Mouse (Mus musculus) left cerebral cortex, adult 18-20 months (tissue): ENCODE data around the gene Rps5. TPM values are rescaled to one million over a fixed set of nuclear protein-coding genes. Genes with fewer than 3 reads are reported as not detected.
"Not testable (repeated sequence)": the region's sequence is repeated elsewhere in the genome, so short reads cannot be mapped to it uniquely, and the experiment has no call there.

Experiments
- DNase-seq, 2 experiments: peaks; one replicate each; pipeline ENCODE4 v3.0.0; 2021 to 2022; ENCODE audit warnings: low spot score in 2 of 2, mixed read lengths in 1 of 2
- total RNA-seq, 2 experiments: library from RNA; stranded (reverse); gene quantifications; 2 replicates each; pipeline ENCODE4 v1.2.3; 2021

The Rps5 gene
- total RNA-seq, 2 experiments from 2014 or later = 402 to 450 TPM

DNA sequence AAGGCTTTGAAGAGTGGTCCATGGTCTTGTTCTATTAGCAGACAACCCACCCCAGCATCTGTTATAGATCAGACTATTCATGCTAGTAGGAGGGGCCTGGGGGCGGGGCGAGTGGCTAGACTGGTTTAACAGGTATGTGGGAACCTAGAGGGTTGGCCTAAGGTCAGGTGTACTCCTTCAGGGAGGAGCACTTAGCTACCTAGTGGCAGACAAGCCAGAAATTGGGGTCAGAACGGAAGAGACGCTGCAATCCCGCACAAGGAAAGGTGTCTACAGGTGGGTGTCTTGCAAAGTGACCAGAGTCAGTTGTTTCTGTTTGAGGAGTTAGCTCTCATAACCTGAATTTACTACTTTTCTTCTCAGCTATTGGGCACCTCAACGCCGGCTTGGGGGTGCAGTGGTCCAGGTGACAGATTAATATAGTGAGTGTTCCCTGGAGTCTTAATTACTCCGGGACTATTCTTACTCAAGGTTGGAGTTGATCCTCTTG is 5.1 kb downstream of the Rps5 start, which contains the start of gene Rnf225:
Rnf225 (plus strand) TSS at position 226 of the 490 bp plus-strand sequence.
- no peak for DNase-seq

DNA sequence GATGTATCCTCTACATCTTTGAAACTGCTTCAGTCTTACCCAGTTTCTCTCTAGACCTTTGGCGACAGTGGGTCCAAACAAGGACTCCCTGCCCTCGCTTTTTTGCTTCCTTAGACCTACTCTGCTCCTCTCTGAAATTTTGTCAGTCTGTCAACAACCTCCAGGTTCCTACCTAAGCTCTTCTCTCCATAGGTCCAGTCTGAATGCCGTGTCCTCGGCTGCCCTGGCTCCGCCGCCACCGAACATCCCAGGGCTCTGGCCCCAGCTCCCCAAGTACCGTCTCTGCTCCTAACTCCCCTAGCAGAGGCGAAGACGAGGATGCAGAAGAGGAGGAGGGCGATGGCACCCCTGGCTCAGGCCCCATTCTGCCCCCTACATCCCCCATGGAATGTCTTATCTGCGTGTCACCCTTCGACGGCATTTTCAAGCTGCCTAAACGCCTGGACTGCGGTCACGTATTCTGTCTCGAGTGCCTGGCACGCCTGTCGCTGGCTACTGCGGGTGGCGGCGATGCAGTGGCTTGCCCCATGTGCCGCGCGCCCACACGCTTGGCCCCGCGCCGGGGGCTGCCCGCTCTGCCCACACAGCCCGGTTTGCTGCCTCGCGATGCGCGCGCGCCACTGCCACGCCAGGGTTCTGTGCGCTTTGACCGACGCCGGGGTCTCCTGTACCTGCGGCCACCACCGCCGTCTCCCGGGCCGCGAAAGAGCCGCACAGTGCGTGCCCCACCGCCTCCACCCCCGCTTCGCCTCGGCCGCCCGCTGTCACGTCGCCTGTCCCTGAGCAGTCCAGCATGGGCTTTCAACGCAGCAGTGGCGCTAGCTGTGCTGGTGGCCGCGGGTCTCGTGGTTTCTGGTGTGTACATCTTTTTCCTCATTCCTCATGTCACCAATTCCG is 5.9 kb downstream of the Rps5 start:
- DNase-seq = peak; percentile 50 to 57

DNA sequence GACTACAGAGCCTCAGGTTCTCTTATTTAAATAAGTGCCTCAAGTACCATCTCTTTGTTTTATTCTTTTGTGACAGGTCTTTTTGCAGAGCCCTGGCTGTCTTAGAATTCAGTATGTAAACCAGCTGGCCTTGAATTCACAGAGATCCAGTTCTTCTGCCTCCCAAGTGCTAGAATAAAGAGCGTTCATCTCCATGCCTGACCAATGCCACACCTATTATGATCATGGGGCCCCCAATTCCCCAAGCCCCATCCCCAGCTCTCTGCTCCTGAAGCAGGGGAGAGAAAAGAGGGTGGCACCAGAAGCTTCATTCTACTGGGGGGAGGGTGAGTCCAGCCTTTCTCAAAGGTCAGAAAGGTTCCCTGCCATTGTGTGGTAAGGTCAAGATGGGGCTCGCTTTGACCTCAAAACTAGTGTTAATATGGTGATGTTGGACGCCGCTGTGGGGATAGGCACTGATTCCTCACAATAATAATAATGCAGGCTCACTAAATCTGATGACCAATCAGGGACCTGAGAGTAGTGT is 11.6 kb downstream of the Rps5 start:
- DNase-seq = no peak

DNA sequence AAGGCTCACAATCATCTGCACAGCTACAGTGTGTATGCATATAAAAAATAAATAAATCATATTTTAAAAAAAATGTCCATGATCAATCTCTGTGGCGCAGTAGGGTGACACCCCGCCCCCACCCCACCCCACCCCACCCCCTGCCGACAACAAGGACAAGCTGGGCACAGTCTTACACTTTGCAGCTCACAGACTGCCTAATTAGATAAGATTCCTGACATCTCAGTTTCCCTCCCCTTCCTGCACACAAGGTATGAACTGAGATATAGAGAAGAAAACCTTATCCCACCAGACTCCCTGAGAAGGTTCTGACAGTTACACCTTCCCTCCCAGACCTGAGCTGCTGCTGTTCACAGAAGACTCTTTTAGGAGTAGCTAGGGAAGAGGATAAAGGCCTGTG is 12.7 kb downstream of the Rps5 start:
- DNase-seq = no peak

DNA sequence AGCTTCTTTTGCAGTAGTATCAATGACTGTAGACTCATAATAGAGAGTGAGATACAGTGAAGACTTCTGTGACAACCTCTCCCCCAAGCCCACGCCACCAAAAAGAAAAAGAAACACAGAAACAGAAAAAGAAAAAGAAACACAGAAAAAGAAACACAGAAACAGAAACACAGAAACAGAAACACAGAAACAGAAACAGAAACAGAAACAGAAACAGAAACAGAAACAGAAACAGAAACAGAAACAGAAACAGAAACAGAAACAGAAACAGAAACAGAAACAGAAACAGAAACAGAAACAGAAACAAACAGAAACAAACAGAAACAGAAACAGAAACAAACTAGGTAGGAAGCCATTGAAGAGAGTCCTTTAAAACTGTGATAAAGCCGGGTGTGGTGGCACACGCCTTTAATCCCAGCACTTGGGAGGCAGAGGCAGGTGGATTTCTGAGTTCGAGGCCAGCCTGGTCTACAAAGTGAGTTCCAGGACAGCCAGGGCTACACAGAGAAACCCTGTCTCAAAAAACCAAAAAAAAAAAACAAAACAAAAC is 15.2 kb downstream of the Rps5 start:
- DNase-seq = not testable (repeated sequence)

DNA sequence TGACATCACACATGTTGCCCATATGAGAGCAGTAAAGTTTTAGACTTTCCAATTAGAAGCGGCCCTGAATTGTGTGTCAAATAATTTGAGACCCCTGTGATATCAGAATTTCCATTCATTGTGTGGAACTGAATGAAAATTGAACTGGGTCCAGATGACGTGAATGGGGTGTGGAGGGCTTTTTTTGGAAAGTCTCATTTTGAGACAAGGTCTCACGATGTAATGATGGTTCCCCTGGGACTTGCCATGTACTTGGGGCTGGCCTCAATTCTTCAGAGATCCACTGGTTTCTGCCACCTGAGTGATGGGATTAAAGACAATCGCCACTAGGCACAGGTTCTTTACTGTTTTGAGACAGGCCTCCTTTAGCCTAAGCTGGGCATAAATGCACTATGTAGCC is 18.5 kb downstream of the Rps5 start:
- no peak for DNase-seq

DNA sequence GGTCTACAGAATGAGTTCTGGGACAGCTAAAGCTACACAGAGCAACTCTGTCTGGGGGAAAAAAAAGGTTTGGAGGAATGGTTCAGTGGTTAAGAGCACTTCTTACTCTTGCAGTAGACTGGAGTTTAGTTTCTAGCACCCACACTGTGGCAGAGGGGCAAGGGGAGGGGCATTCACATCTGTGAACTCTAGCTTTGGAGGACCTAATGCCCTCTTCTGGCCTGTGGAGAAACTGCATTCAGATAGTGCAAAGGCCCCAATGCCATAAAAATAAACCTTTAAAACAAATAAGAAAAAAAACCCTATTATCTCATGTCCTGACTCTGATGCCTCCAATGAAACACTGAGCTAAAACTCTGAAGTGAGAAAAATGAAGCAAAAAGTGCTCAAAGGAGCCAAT is 21.4 kb downstream of the Rps5 start:
- no peak for DNase-seq

DNA sequence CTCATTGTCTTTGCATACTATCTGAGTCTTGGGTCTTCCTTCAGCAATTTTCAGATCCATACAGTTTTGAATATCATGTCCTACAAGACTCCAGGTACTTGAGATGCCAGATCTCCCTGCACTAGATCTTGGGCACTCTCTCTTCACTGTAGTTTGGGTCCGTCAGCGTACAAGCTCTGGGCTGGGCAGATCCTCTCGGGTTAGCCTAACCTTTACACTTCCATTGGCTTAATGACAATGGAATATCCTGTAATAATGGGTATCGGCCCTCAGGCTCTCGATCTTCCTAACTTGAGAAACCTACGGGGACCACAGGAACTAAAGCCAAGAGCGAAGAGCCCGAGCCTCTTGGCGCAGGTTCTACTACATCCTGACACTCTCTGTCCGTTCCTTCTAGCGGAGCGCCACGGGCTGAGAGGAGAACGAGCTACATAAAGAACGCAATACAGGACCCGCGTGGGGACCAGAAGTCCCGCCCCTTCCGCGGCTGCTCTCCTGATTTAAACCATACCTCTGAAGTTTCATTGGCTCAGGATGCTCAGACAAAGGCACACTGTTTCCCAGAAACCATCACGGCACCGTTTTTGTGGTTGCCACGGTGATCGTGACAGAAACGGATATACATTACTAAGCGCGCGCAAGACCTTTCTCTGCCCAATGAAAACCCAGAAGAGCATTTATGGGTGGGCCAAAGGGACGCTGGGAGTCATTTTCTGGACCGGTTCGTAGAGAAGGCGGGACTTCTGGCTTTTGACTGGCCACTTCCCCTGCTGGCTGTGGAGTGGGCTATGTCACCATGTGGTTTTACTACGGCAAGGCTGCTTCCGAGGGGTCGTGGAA is 27.2 kb downstream of the Rps5 start:
- peak; percentile 94 to 97 for DNase-seq

DNA sequence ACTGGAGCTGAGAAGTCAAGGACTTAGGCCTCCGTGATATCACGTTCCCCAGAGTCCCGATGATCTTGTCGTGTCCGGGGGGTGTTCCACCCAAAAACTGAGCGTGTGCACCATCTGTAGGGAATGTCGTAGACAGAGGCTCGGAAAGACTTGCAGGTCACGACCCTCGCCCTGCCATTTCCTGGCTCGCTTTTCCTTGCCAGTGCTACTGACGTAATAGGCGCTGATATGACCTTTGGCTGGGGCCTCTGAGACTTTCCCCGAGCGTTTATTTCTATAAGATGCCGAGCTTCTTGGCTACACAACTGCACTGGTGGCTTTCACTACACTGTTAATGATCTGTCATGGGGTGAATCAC is 27.8 kb downstream of the Rps5 start:
- DNase-seq = no peak

DNA sequence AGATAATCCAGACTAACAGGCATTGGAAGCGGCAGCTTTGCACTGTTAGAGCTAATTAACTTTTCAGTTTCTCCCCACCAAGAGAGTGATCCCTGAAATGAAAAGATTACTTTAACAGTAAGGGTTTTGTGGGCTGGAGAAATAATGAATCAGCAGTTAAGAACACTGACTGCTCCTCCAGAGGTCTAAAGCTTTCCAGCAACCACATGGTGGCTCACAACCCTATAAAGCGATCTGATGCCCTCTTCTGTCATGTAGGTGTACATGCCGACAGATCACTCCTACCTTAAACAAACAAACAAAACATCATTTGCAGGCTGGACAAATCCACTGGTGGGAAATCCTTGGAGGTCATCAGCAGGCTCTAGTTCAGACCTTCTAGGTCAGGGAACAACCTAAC is 32.8 kb downstream of the Rps5 start:
- DNase-seq = no peak

DNA sequence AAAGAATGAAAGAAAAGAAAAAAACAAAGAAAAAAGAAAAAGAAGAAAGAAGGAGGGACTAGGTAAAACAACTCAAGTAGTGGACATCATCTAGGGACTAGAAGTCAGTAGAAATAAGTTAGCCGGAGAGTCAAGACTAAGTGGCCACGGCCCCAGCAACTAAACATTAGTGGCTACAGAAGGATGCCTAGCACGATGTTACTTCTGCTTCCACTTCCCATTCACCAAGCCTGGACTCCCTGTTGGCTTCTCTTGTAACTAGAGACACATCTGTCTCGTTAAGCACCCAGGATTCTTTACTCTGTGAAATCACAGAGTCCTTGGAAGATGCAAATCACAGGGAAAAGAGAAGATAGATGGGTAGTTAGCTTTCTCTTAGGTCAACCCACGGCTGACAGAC is 35.4 kb downstream of the Rps5 start:
- DNase-seq = no peak

DNA sequence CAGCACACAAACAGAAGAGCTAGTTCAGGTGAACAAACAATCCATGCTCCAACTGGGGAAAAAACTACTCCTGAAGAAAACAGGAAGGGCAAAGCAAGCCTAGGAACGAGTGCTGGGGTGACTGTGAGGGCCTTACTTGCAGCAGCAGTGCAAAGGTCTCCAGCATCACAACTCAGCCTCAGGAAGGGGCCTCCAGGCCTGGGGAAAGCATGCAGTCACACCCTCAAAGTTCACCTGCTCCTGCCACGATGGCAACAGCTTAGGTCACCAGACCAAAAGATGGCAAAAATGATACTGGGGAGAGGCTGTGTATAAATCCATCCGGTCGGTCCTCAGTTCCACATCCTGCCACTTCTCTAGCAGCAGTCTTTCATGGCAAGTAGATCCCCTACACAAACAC is 36.9 kb downstream of the Rps5 start:
- DNase-seq = no peak

DNA sequence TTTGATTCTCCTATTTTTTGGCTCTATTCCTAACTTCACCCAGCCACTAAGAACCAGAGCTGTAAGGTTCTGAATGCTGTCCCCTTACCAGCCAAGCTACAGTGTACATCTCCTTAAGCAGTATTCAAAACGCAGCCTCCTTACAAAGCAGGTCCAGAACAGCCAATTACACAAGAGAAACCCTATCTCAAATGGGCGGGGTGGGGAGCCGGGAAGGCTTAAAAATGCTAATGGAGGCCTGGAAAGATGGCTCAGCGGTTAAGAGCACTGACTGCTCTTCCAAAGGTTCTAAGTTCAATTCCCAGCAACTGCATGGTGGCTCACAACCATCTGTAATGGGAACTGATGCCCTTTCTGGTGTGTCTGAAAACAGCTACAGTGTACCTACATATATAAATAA is 37.6 kb downstream of the Rps5 start:
- no peak for DNase-seq

DNA sequence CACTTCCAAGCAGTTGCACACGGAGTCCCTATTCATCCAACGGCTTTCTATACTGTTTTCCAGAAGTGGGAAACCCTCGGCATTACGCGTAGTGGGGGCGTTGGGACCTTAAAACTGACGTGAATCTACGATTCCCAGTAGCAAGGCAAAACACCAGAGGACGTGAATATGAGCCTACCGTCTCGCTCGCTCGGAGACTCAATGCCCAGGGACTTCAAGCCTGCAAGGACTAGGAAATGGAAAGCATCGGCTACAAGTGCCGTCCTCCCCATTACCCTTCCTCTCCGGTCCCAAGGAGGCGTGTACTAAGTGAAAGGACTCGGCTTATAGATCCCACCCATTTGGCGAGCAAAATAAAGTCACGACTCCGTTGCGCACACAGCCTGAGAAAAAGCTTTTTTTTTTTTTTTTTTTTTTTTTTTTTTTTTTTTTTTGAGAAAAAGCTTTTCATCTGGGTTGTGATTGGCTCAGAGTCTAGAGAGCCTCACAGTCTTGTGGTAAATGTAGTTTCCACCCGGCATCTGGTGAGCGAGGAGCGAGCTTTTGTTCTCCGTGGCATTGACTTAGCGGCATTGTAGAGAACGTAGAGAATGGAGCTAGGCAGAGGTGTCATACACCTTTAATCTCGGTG is 39.5 kb downstream of the Rps5 start:
- peak; percentile 29 to 57 for DNase-seq

DNA sequence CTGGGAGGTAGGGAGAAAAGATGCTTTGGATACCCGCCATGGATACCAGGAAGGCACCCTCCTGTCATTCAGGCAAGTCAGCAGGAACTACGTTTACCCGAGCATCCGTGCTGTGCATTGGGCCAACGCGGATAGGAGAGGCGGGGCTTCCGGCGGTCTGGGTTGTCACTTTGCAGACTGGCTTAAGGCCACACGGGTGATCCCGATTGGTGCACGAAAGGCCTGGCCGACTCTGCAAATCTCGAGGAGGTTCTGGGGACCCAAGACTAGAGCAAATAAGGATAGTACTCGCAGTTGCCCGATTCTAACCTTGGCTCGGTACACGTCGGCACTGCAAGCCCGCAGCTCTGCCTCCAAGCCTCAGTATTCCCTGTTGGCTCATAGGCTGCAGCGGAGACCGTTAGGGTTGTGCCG is 43.6 kb downstream of the Rps5 start, which contains the start of gene Zfp324:
Zfp324 (plus strand) TSS at position 161 of the 414 bp plus-strand sequence.
- DNase-seq = peak; percentile 85 to 91

DNA sequence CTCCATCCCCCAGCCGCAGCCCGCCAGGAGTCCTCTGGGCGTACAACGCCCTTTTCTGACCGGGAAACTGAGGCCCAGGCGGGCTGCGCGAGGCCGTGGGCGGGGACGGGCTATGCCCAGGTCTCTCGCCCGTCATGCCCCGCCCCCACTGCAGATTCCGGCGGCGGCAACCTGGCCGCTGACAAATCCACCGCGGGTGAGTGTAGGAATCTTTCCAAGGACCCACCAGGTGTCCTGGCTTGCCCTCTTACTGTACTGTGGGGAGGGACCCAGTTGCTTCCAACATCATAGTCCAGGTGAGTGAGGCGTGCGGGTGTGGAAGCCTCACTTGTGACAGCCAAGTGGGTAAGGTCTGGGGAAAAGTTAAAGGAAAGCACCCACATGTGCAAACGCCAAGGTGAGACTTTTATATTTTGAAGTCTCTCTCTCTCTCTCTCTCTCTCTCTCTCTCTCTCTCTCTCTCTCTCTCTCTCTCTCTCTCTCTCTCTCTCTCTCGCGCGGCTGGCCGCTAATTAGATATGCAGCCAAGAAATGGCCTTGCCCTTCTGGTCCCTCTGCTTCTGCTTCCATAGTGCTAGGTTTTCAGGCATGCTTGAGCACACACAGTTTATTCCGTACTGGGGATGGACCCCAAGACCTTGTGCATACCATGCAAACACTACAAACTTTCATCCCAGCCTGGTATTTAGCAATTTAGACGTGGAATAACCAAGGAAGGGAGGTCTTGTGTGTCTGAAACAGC is 44.2 kb downstream of the Rps5 start:
- DNase-seq = peak; percentile 48 to 61

DNA sequence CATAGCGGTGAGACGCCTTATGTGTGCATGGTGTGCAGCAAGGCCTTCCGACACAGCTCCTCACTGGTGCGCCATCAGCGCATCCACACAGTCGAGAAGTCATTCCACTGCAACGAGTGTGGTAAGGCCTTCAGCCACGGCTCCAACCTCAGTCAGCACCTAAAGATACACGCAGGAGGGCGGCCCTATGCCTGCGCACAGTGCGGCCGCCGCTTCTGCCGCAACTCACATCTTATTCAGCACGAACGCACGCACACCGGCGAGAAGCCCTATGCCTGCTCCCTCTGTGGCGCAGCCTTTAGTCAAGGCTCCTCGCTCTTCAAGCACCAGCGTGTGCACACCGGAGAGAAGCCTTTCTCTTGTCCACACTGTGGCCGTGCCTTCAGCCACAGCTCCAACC is 48.8 kb downstream of the Rps5 start:
- DNase-seq = no peak
